20 mouse cellular contexts compared by ENCODE assay signal in genomic region chr9:48819695-48820094, GRCm38 (mm10). TPM values are rescaled to one million over a fixed set of nuclear protein-coding genes. Genes with fewer than 3 reads are reported as not detected.
DNase-seq lines count a peak whose midpoint lies in the region; ATAC-seq and TF ChIP-seq lines count a peak whose summit lies in the region.
"Had no signal": no experiment of that assay in that cellular context is flagged by ENCODE, and none has a peak within 500 bp of the region (broad histone marks: within the 10 kb centered on the region; RNA-seq: fewer than 3 reads in every experiment).

No protein-coding gene starts in this region.

- no peak overlapping the region for H3K4me3 ChIP-seq in stomach, embryonic 14.5 days (ENCODE audit: low read depth, low read length)
- no peak overlapping the region for H3K4me3 ChIP-seq in stomach, postnatal 0 days (ENCODE audit: low read depth, low read length)
- no peak overlapping the region for H3K4me3 ChIP-seq in MEL (ENCODE audit: control insufficient read depth in 1 of 2, insufficient read depth in 1 of 2, low read depth in 2 of 2, low read length in 2 of 2)
- H3K4me3 ChIP-seq in liver, embryonic 12.5 days = no peak overlapping the region
- H3K4me3 ChIP-seq: embryonic facial prominence, embryonic 12.5 days; forebrain, embryonic 15.5 days; heart, embryonic 13.5 days; hindbrain, embryonic 12.5 days had no signal

- no peak overlapping the region for H3K9ac ChIP-seq in stomach, embryonic 14.5 days (replicated peaks; ENCODE audit: low read depth, low read length)
- no peak overlapping the region for H3K9ac ChIP-seq in stomach, postnatal 0 days (ENCODE audit: low read length)
- H3K9ac ChIP-seq in MEL (ENCODE audit: control insufficient read depth, low read depth, low read length, poor library complexity, severe bottlenecking) = no peak overlapping the region
- no peak overlapping the region for H3K9ac ChIP-seq in liver, embryonic 12.5 days
- H3K9ac ChIP-seq: embryonic facial prominence, embryonic 12.5 days; forebrain, embryonic 15.5 days; heart, embryonic 13.5 days; hindbrain, embryonic 12.5 days had no signal

- H3K9me3 ChIP-seq in stomach, embryonic 14.5 days (ENCODE audit: control insufficient read depth, low read depth, low read length) = no peaks in the 10 kb centered on the region
- no peaks in the 10 kb centered on the region for H3K9me3 ChIP-seq in stomach, postnatal 0 days (ENCODE audit: control insufficient read depth, low read length)
- H3K9me3 ChIP-seq in MEL (replicated peaks; ENCODE audit: insufficient read depth, low read length) = no peaks in the 10 kb centered on the region
- H3K9me3 ChIP-seq in liver, embryonic 12.5 days (replicated peaks) = no peaks in the 10 kb centered on the region
- H3K9me3 ChIP-seq: embryonic facial prominence, embryonic 12.5 days; forebrain, embryonic 15.5 days; heart, embryonic 13.5 days; hindbrain, embryonic 12.5 days had no signal

- peaks cover 13% of the 10 kb centered on the region; the same call in 1 of the 2 replicates for H3K4me1 ChIP-seq in stomach, embryonic 14.5 days (ENCODE audit: control insufficient read depth, insufficient read depth, low read length)
- H3K4me1 ChIP-seq in stomach, postnatal 0 days (replicated peaks; ENCODE audit: control insufficient read depth, insufficient read depth) = 0 out of 2 replicates have a peak, but pooled peaks cover 2% of the 10 kb centered on the region
- peaks cover 21 to 59% of the 10 kb centered on the region in 2 experiments for H3K4me1 ChIP-seq in MEL (ENCODE audit: control insufficient read depth in 1 of 2, insufficient read depth in 2 of 2, low read length in 2 of 2)
- H3K4me1 ChIP-seq in liver, embryonic 12.5 days = peaks cover 90% of the 10 kb centered on the region

- TF ChIP-seq CTCF in stomach, postnatal 0 days (IDR thresholded peaks at IDR 0.05; ENCODE audit: low read depth) = no peak
- TF ChIP-seq CTCF in MEL (IDR thresholded peaks at IDR 0.05 in 2 of 3, conservative IDR thresholded peaks at IDR 0.05 in 1 of 3; ENCODE audit: control insufficient read depth in 1 of 3, insufficient read depth in 1 of 3, low read depth in 2 of 3, low read length in 3 of 3, poor library complexity in 1 of 3, severe bottlenecking in 1 of 3) = no peak

- no peaks in the 10 kb centered on the region for H3K27me3 ChIP-seq in stomach, embryonic 14.5 days (ENCODE audit: control insufficient read depth, insufficient read depth, low read length)
- H3K27me3 ChIP-seq in stomach, postnatal 0 days (ENCODE audit: control insufficient read depth, insufficient read depth, low read length) = no peaks in the 10 kb centered on the region
- no peaks in the 10 kb centered on the region for H3K27me3 ChIP-seq in MEL (ENCODE audit: control insufficient read depth in 1 of 2, insufficient read depth in 2 of 2, low read length in 2 of 2)
- H3K27me3 ChIP-seq in liver, embryonic 12.5 days (replicated peaks) = peaks cover 37% of the 10 kb centered on the region
- H3K27me3 ChIP-seq: embryonic facial prominence, embryonic 12.5 days; hindbrain, embryonic 12.5 days had no signal

- ATAC-seq in stomach, embryonic 14.5 days (ENCODE audit: insufficient number of reproducible peaks, insufficient read depth, low FRiP score, low read depth) = no peak
- no peak for ATAC-seq in stomach, postnatal 0 days (ENCODE audit: low FRiP score, low TSS enrichment)
- no peak for ATAC-seq in liver, embryonic 12.5 days
- ATAC-seq: forebrain, embryonic 15.5 days; hindbrain, embryonic 16.5 days had no signal

- 45% methylated on average over 10 of the region's 10 CpGs for WGBS in stomach, embryonic 14.5 days
- WGBS in stomach, postnatal 0 days = 54% methylated on average over 10 of the region's 10 CpGs
- WGBS in liver, embryonic 12.5 days (ENCODE audit: insufficient replicate concordance) = 39% methylated on average over 10 of the region's 10 CpGs

- no peaks in the 10 kb centered on the region; the same call in 1 of the 2 replicates for H3K79me2 ChIP-seq in MEL (ENCODE audit: control insufficient read depth, insufficient read depth, low read length, poor library complexity)

- peak overlapping the region; percentile 48; the same call in 1 of the 2 replicates for H3K27ac ChIP-seq in stomach, embryonic 14.5 days (ENCODE audit: low read length)
- no peak overlapping the region for H3K27ac ChIP-seq in stomach, postnatal 0 days (replicated peaks)
- H3K27ac ChIP-seq in MEL (ENCODE audit: control insufficient read depth, low read depth, low read length) = no peak overlapping the region
- no peak overlapping the region for H3K27ac ChIP-seq in liver, embryonic 12.5 days
- H3K27ac ChIP-seq: embryonic facial prominence, embryonic 12.5 days; forebrain, embryonic 15.5 days; heart, embryonic 13.5 days; hindbrain, embryonic 12.5 days had no signal

- no peaks in the 10 kb centered on the region for H3K36me3 ChIP-seq in stomach, embryonic 14.5 days (ENCODE audit: control insufficient read depth, insufficient read depth, low read length)
- no peaks in the 10 kb centered on the region for H3K36me3 ChIP-seq in stomach, postnatal 0 days (ENCODE audit: control insufficient read depth, insufficient read depth, low read length)
- peaks cover 0 to 33% of the 10 kb centered on the region in 2 experiments; a peak in 2 of 4 replicates for H3K36me3 ChIP-seq in MEL (ENCODE audit: control insufficient read depth in 1 of 2, insufficient read depth in 2 of 2, low read length in 2 of 2)
- H3K36me3 ChIP-seq in liver, embryonic 12.5 days = no peaks in the 10 kb centered on the region
- H3K36me3 ChIP-seq: embryonic facial prominence, embryonic 12.5 days; forebrain, embryonic 15.5 days; heart, embryonic 13.5 days; hindbrain, embryonic 12.5 days had no signal

- no peak for DNase-seq in stomach, postnatal 0 days (ENCODE audit: low spot score)
- DNase-seq in MEL (ENCODE audit: low read depth, low spot score) = no peak
- peak; percentile 77 for DNase-seq in yolk sac, embryonic 10.5 days (ENCODE audit: low spot score)
- no peak for DNase-seq in frontal cortex, postnatal 10 days (ENCODE audit: low spot score in 2 of 2)
- no peak for DNase-seq in gastrocnemius, postnatal 10 days
- DNase-seq: adrenal gland, postnatal 10 days; cerebellum, adult 11 months; cerebellum, adult 8-10 months; cerebellum, postnatal 14 days; embryo, embryonic 11 days; gastrocnemius, postnatal 36 days; heart, adult 11 months; heart, postnatal 36 days had no signal

- no peak for TF ChIP-seq RAD21 in MEL (IDR thresholded peaks at IDR 0.05; ENCODE audit: low read depth, low read length)

- no peak for TF ChIP-seq POLR2A in MEL (IDR thresholded peaks at IDR 0.05; ENCODE audit: control insufficient read depth in 1 of 2, insufficient read depth in 1 of 2, low read depth in 1 of 2, low read length in 2 of 2, poor library complexity in 1 of 2)

- TF ChIP-seq EP300 in stomach, postnatal 0 days (optimal IDR thresholded peaks at IDR 0.05) = no peak
- peak in 1 of 2 experiments; percentile 35; a peak in 2 of 4 replicates for TF ChIP-seq EP300 in MEL (IDR thresholded peaks at IDR 0.05; ENCODE audit: low read depth in 1 of 2, low read length in 2 of 2)

- no peak overlapping the region for H3K4me2 ChIP-seq in stomach, embryonic 14.5 days (replicated peaks; ENCODE audit: low read depth, low read length)
- no peak overlapping the region for H3K4me2 ChIP-seq in stomach, postnatal 0 days (replicated peaks; ENCODE audit: low read depth)
- 0 out of 2 replicates have a peak overlapping the region, but pooled peaks have one; percentile 7 for H3K4me2 ChIP-seq in liver, embryonic 12.5 days
- H3K4me2 ChIP-seq: embryonic facial prominence, embryonic 12.5 days; forebrain, embryonic 15.5 days; heart, embryonic 13.5 days; hindbrain, embryonic 12.5 days had no signal

TF ChIP-seq in MEL, 35 proteins besides CTCF, POLR2A, EP300 and RAD21:
- no peak for TF ChIP-seq TAL1 (IDR thresholded peaks at IDR 0.05; ENCODE audit: low read length)
- no peak for TF ChIP-seq ZNF384 (IDR thresholded peaks at IDR 0.05; ENCODE audit: low read depth, low read length)
- TF ChIP-seq GATA1 (IDR thresholded peaks at IDR 0.05; ENCODE audit: low read depth, low read length) = peak; percentile 49; the same call in 1 of the 2 replicates
- no peak for TF ChIP-seq MEF2A (IDR thresholded peaks at IDR 0.05; ENCODE audit: extremely low read depth, insufficient replicate concordance, low read depth, low read length, poor library complexity, severe bottlenecking)
- no peak for TF ChIP-seq POLR2AphosphoS2 (IDR thresholded peaks at IDR 0.05; ENCODE audit: low read length)
- TF ChIP-seq SIN3A (IDR thresholded peaks at IDR 0.05; ENCODE audit: low read length) = 0 out of 2 replicates have a peak, but pooled peaks have one; percentile 19
- no peak for TF ChIP-seq GABPA (IDR thresholded peaks at IDR 0.05; ENCODE audit: low read depth, low read length)
- TF ChIP-seq ZMIZ1 (IDR thresholded peaks at IDR 0.05; ENCODE audit: low read depth, low read length) = no peak
- TF ChIP-seq SMC3 (IDR thresholded peaks at IDR 0.05; ENCODE audit: low read depth, low read length) = no peak
- TF ChIP-seq CHD1 (IDR thresholded peaks at IDR 0.05; ENCODE audit: low read depth, low read length) = no peak

RNA-seq across cellular contexts. Expression of gene Zbtb16, which starts 16.3 kb away (rescaled TPM):
- 4.4 and 6.6 TPM in 2 replicates for polyA plus RNA-seq in stomach, embryonic 14.5 days (2014; fragmentation: Nextera tagmentation; extraction: Ambion mirVana)
- polyA plus RNA-seq in stomach, postnatal 0 days (2015; fragmentation: Nextera tagmentation; extraction: Ambion mirVana) = 1.2 and 1.7 TPM in 2 replicates
- 0.04 and 0.07 TPM in 2 replicates for total RNA-seq in MEL (2012; rRNA removed)
- under 1 TPM in 1 of 2 experiments, not detected in 1; 0.72 TPM for polyA plus RNA-seq in MEL (2012; ENCODE audit: insufficient read depth in 1 of 2, insufficient read length in 2 of 2, low read depth in 1 of 2, low replicate concordance in 2 of 2, missing spikeins in 1 of 2)
- 1.5 and 1.6 TPM in 2 replicates for polyA plus RNA-seq in liver, embryonic 12.5 days (2016; fragmentation: Nextera tagmentation; extraction: Ambion mirVana)
- 10 to 100 TPM; 24.7 to 60.1 TPM for total RNA-seq in gastrocnemius, postnatal 10 days (2021)
